Mouse (Mus musculus): ENCODE data around the gene Specc1. TPM values are rescaled to one million over a fixed set of nuclear protein-coding genes. Genes with fewer than 3 reads are reported as not detected.

Specc1 gene
- polyA plus RNA-seq, 1 experiment, result 65.0 TPM

DNA sequence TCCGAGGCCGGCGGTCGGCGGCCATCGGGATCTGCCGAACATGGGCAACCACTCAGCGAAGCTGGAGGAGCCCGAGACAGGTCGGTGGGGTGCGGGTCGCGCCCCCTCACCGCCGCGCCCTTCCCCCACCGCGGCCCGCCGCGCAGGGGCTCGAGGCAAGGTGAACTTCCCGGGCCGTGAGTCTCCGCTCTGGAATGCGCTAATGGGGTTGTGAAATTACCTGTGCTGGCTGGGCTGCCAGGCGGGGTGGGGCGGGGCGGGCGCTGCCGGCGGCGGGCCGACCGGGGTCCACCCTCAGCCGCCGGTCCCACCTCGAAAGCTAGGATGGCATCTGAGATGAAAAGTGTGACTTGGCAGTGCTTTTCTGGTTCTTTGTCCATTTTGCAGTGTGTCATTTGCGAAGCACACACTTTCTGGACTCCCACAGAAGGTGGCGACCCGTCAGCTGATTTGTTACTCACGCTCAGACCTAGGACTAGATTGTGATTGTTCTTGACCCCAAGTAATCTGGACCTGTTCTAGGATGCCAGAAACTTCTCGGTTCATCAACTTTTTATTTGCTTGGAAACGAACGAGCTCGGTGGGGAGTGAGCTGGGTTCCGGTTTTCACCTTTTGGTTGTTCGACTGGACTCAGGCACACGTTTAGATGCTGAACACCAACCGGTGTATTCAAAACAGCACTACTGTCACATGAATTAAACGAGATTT is 120.7 kb downstream of the Specc1 start:
- TF ChIP-seq CTCF (IDR thresholded peaks at IDR 0.05; ENCODE audit: low read depth, low read length) (no peak), POLR2A (IDR thresholded peaks at IDR 0.05; ENCODE audit: borderline replicate concordance, low read depth, low read length) (no peak)
- Histone ChIP-seq H3K4me3 (ENCODE audit: insufficient read depth, low read length) (peak overlapping the region; percentile 70), H3K4me1 (ENCODE audit: control insufficient read depth, insufficient read depth, low read length) (peaks cover 49% of the 10 kb centered on the region), H3K27ac (ENCODE audit: insufficient read depth, low read depth, low read length) (peak overlapping the region; percentile 19; the same call in 1 of the 2 replicates)

DNA sequence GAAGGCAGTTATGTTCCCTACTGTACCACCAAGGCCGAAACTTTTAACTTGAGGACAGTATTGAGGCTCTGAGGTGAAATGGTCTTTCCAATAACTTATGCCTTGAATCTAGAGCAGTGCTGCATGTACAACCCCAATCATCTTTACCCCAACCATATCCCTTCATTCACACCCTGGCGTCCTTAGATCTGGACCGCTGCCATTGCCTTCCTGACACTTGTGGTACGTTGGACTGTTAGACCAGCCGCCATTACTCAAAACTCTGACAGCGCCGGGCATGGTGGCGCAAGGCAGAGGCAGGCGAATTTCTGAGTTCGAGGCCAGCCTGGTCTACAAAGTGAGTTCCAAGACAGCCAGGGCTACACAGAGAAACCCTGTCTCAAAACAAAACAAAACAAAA is 121.8 kb downstream of the Specc1 start:
- TF ChIP-seq POLR2A (IDR thresholded peaks at IDR 0.05; ENCODE audit: borderline replicate concordance, low read depth, low read length) (no peak), CTCF (IDR thresholded peaks at IDR 0.05; ENCODE audit: low read depth, low read length) (no peak)
- Histone ChIP-seq H3K27ac (ENCODE audit: insufficient read depth, low read depth, low read length) (no peak overlapping the region), H3K4me1 (ENCODE audit: control insufficient read depth, insufficient read depth, low read length) (peaks cover 49% of the 10 kb centered on the region), H3K4me3 (ENCODE audit: insufficient read depth, low read length) (no peak overlapping the region)

DNA sequence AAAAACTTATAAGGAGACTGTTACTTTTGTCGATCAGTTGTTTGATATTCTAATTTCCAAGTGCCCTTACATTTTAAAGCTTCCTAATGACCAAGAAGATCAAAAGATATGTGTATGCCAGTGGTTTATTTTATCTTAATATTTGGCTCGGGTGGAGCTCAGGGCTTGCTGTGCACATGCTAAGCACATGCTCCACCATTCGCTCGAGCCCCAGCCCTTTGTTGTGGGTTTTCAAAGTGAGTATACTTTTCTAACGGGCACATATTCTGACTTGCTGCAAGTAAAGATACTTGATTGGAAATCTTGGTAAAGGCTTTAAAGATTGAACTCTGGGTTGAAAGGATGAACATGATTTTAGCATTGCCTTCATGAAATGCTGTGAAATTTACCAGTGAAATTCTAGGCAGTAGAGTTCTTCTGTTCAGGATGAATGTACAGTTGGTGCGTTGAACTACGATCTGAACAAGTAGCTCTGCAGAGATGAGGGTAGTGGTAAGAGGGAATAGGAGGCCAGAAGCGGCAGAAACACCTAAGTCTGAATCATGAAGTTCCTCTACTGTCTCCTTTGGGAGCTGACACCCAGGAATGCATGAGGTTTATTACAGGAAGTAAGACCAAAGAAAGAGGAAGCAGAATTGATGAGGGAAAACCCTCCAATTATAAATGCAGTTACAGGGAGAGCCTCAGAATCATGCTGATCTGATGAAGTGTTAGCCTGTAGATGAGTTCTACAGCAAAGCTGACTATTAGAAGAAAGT is 122.7 kb downstream of the Specc1 start:
- Histone ChIP-seq H3K27ac (ENCODE audit: insufficient read depth, low read depth, low read length) (0 out of 2 replicates have a peak overlapping the region, but pooled peaks have one; percentile 12), H3K4me1 (ENCODE audit: control insufficient read depth, insufficient read depth, low read length) (peaks cover 43% of the 10 kb centered on the region), H3K4me3 (ENCODE audit: insufficient read depth, low read length) (no peak overlapping the region)
- TF ChIP-seq POLR2A (IDR thresholded peaks at IDR 0.05; ENCODE audit: borderline replicate concordance, low read depth, low read length), result no peak
- TF ChIP-seq CTCF (IDR thresholded peaks at IDR 0.05; ENCODE audit: low read depth, low read length), result no peak

DNA sequence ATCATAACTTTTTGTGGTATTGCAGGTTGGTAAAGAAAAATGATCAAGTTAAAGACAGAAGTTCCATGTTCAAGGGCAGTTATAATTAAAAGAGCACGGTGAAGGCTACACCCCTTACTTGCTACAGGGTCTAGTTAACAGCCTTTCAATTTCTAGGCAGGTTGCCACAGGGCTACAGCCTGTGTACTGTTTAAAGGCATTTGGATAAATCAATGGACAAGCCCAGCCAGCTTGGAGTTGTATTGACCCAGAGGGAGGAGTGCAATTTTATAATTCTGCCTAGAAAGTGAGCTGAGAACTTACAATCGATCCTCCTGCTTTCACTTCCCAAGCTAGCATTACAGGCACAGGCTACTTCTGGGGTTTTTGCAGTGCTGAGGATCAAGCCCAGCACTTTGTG is 123.9 kb downstream of the Specc1 start:
- Histone ChIP-seq H3K27ac (ENCODE audit: insufficient read depth, low read depth, low read length) (no peak overlapping the region), H3K4me1 (ENCODE audit: control insufficient read depth, insufficient read depth, low read length) (peaks cover 33% of the 10 kb centered on the region), H3K4me3 (ENCODE audit: insufficient read depth, low read length) (no peak overlapping the region)
- TF ChIP-seq POLR2A (IDR thresholded peaks at IDR 0.05; ENCODE audit: borderline replicate concordance, low read depth, low read length) (no peak), CTCF (IDR thresholded peaks at IDR 0.05; ENCODE audit: low read depth, low read length) (no peak)

DNA sequence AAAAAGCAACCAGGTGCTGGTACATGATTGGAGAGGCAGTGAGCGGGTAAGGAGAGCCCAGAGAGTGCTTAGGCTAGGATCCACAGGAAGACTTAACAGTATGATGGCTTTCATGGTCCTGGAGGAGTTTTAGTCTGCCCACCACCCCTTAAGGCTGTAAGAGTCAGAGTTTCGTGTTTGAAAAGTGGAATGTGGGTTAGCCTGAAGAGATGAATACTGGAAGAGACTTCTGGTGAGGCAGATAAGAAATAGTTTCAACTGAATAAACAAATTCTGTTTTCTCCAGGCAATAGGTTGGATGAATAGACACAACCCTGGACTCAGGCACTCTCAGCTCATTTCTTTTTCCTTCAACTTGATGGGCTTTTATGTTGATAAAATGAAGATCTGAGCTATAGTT is 130.1 kb downstream of the Specc1 start:
- no peak for TF ChIP-seq CTCF (IDR thresholded peaks at IDR 0.05; ENCODE audit: low read depth, low read length)
- no peak for TF ChIP-seq POLR2A (IDR thresholded peaks at IDR 0.05; ENCODE audit: borderline replicate concordance, low read depth, low read length)
- Histone ChIP-seq H3K4me1 (ENCODE audit: control insufficient read depth, insufficient read depth, low read length) (no peaks in the 10 kb centered on the region), H3K4me3 (ENCODE audit: insufficient read depth, low read length) (no peak overlapping the region), H3K27ac (ENCODE audit: insufficient read depth, low read depth, low read length) (no peak overlapping the region)

DNA sequence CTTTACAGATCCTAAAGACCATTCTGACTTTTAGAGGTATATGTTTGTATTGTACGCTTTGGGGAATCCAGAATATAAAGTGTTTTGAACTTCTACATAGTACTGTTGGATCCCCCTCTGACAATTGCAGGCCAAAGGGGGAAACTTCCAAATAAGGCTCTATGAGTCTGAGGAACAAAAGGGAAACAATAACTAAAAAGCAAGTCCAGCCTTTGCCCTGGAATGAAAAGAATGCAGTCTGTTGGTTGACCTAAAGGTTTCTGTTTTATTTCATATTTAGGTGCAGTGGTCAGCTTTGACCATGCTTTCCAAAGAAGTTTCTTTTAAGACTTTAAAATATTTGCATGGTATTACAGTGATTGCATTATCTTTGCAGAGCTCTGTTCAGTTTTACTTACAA is 130.5 kb downstream of the Specc1 start:
- Histone ChIP-seq H3K4me3 (ENCODE audit: insufficient read depth, low read length) (no peak overlapping the region), H3K4me1 (ENCODE audit: control insufficient read depth, insufficient read depth, low read length) (no peaks in the 10 kb centered on the region), H3K27ac (ENCODE audit: insufficient read depth, low read depth, low read length) (no peak overlapping the region)
- no peak for TF ChIP-seq CTCF (IDR thresholded peaks at IDR 0.05; ENCODE audit: low read depth, low read length)
- TF ChIP-seq POLR2A (IDR thresholded peaks at IDR 0.05; ENCODE audit: borderline replicate concordance, low read depth, low read length), result no peak

DNA sequence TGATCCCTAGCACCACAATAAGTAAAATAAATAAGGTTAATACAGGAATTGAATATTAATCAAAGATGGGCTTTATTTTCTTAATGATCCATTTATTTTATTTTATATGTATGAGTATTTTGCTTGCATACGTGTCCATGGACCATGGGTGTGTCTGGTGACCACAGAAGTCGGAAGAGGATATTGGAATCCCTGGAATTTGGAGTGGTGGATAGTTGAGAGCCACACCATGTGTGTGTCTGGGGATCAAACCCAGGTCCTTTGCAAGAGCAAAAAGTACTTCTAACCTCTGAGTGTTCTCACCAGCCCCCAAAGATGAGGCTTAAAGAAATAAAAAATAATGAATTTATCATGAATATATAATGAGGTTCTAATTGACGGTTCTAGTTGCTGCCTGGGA is 132.1 kb downstream of the Specc1 start:
- Histone ChIP-seq H3K4me3 (ENCODE audit: insufficient read depth, low read length) (no peak overlapping the region), H3K27ac (ENCODE audit: insufficient read depth, low read depth, low read length) (no peak overlapping the region), H3K4me1 (ENCODE audit: control insufficient read depth, insufficient read depth, low read length) (no peaks in the 10 kb centered on the region)
- TF ChIP-seq POLR2A (IDR thresholded peaks at IDR 0.05; ENCODE audit: borderline replicate concordance, low read depth, low read length), result no peak
- TF ChIP-seq CTCF (IDR thresholded peaks at IDR 0.05; ENCODE audit: low read depth, low read length), result no peak

DNA sequence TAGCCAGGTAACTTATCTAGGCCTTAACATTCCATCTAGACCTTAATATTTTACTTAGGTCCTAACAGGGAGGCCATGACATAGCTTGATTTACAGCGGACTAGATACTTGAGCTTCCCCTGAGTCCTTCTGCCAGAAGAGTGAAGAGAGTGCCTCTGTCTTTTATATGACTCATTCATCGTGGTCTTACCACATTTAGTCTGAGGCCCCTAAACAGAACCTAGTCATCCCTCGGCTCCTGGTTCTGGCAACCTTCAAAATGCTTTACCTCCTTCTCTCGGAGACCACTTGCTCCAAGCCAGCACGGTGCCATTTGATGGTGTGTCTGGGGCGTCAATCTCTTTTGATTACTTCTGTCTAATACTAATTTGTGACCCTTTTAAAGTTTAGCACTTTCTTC is 133.8 kb downstream of the Specc1 start:
- Histone ChIP-seq H3K4me3 (ENCODE audit: insufficient read depth, low read length) (no peak overlapping the region), H3K27ac (ENCODE audit: insufficient read depth, low read depth, low read length) (no peak overlapping the region), H3K4me1 (ENCODE audit: control insufficient read depth, insufficient read depth, low read length) (no peaks in the 10 kb centered on the region)
- no peak for TF ChIP-seq POLR2A (IDR thresholded peaks at IDR 0.05; ENCODE audit: borderline replicate concordance, low read depth, low read length)
- TF ChIP-seq CTCF (IDR thresholded peaks at IDR 0.05; ENCODE audit: low read depth, low read length), result no peak

DNA sequence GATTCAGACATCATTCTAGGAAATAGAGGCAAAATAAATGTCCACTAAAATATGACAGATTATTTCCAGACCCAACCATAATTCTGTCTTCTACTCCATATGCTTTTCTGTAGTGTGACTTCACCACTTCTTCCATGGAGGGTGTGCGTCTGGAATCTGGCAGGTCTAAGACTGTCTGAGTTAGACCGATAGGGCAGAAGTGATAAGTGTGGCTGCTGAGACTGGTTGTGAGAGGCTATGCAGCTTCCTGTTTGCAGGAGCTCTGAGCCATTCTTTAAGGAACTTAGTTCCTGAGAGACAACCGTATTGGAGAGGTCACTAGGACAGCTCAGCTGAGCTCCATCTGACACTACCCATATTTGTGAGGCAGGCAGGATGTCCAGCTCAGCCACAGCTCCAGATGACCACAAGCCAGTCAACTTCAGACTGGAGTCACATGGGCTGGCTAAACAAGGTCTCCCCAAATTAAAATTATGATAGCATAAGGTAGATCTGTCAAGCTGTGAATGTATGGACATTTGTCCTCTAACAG is 146.9 kb downstream of the Specc1 start:
- peaks cover 8% of the 10 kb centered on the region for H3K4me1 ChIP-seq (ENCODE audit: control insufficient read depth, insufficient read depth, low read length)
- TF ChIP-seq POLR2A (IDR thresholded peaks at IDR 0.05; ENCODE audit: borderline replicate concordance, low read depth, low read length) (no peak), CTCF (IDR thresholded peaks at IDR 0.05; ENCODE audit: low read depth, low read length) (no peak)
- H3K27ac ChIP-seq (ENCODE audit: insufficient read depth, low read depth, low read length), result peak overlapping the region; percentile 23; the same call in 1 of the 2 replicates
- H3K4me3 ChIP-seq (ENCODE audit: insufficient read depth, low read length), result no peak overlapping the region

DNA sequence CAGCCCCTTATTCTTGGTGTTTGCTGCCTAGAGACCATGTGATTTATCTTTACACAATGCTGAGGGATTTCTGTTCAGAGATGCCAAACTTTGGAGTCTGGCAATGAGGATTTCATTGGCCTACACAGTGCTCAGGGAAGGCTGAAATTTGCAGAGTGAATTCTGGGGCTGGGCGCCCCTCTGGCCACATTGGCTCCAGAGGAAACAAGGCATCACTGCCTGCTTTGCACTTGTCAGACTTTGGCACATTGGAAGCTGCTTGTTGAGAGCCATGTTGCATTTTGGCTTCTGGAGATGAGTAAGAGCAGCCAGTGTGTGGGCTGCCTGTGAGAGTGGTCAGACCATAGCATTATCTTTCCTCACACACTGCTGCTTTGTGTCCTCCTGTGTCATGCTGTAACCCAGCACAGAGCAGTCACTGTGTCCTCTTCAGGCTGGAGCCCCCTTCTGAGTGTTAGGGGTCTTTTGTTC is 149.9 kb downstream of the Specc1 start:
- no peak overlapping the region for H3K27ac ChIP-seq (ENCODE audit: insufficient read depth, low read depth, low read length)
- TF ChIP-seq CTCF (IDR thresholded peaks at IDR 0.05; ENCODE audit: low read depth, low read length), result no peak
- no peak for TF ChIP-seq POLR2A (IDR thresholded peaks at IDR 0.05; ENCODE audit: borderline replicate concordance, low read depth, low read length)

More for the DNA sequence above, 149.9 kb downstream of the Specc1 start:
- Histone ChIP-seq H3K4me1 (ENCODE audit: control insufficient read depth, insufficient read depth, low read length) (peaks cover 8% of the 10 kb centered on the region), H3K4me3 (ENCODE audit: insufficient read depth, low read length) (no peak overlapping the region)
